Mouse (Mus musculus) liver, embryonic 14.5 days (tissue): Measurements from ENCODE around the gene Hectd2.
A peak's percentile ranks its signal among the peaks of the same experiment; 100 is the strongest.

Experiments
- CTCF ChIP-seq: IDR thresholded peaks from 2 replicates; pipeline ENCODE4 v1.5.1; 2016; ENCODE audit warnings: antibody characterized with exemption, low read depth, control low read depth
- EP300 ChIP-seq: IDR thresholded peaks from 2 replicates; pipeline ENCODE4 v1.6.1; 2016; ENCODE audit warnings: antibody characterized with exemption, low read depth

DNA sequence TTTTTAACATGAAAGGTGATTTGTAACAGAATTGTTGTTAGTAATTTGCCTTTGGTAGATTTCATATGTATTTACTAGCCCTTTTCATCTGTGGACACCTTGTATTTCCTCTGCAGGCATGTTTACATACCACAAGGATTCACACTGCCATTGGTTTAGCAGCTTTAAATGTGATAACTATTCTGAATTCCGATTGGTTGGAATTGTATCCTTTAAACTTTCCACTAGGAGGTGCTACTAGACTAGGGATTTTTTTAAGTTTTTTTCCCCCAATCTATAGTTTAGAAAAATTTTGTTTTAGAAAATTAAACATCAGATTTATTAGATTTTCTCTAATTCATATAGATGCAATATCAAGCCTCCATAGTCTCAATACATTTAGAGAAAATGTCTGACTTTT lies 51.8 kb downstream of the Hectd2 start:
- TF ChIP-seq CTCF (peak; percentile 10; the same call in 1 of the 2 replicates), EP300 (no peak)
